Mouse (Mus musculus) cerebellum, postnatal 4 days (tissue): ENCODE measurements around the gene Hoxc6.

Source experiments
- DNase-seq, 2 experiments: peaks; one replicate each; pipeline ENCODE4 v3.0.0; 2022; ENCODE audit warnings: low spot score in 2 of 2, mixed read lengths in 1 of 2

The Hoxc6 gene

GRCm38 (mm10) chr15:103038701-103039480 is 40.8 kb downstream of the Hoxc6 start:
- DNase-seq, result no peak

GRCm38 (mm10) chr15:103039609-103040008 is 41.6 kb downstream of the Hoxc6 start:
- no peak for DNase-seq

- no peak for DNase-seq
These were observed 42.5 kb downstream of the Hoxc6 start for GRCm38 (mm10) chr15:103040601-103041000.

GRCm38 (mm10) chr15:103041613-103042012 is 43.6 kb downstream of the Hoxc6 start:
- DNase-seq, result no peak

- DNase-seq, result no peak
These were observed 44.2 kb downstream of the Hoxc6 start for GRCm38 (mm10) chr15:103042209-103042608.

- no peak for DNase-seq
These were observed 53.6 kb downstream of the Hoxc6 start for GRCm38 (mm10) chr15:103051670-103052069.

GRCm38 (mm10) chr15:103053210-103053609 is 55.2 kb downstream of the Hoxc6 start:
- DNase-seq, result no peak

GRCm38 (mm10) chr15:103056396-103056795 is 58.3 kb downstream of the Hoxc6 start:
- DNase-seq, result no peak

- DNase-seq, result no peak
These were observed 60.7 kb downstream of the Hoxc6 start for GRCm38 (mm10) chr15:103058715-103059114.

- DNase-seq, result no peak
These were observed 61.4 kb downstream of the Hoxc6 start for GRCm38 (mm10) chr15:103059393-103059992.

GRCm38 (mm10) chr15:103060021-103060340 is 61.9 kb downstream of the Hoxc6 start:
- no peak for DNase-seq

GRCm38 (mm10) chr15:103060341-103061130 is 62.5 kb downstream of the Hoxc6 start:
- DNase-seq, result no peak

GRCm38 (mm10) chr15:103061131-103061825 is 63.2 kb downstream of the Hoxc6 start:
- no peak for DNase-seq
